Mouse (Mus musculus) adrenal gland, postnatal 36 days (tissue): ENCODE data around the gene Ttll6. TPM values are rescaled to one million over a fixed set of nuclear protein-coding genes. Genes with fewer than 3 reads are reported as not detected.

ENCODE experiments used
- DNase-seq, 2 experiments: peaks; one replicate each; pipeline ENCODE4 v3.0.0; 2021; ENCODE audit warnings: mixed read lengths in 1 of 2
- total RNA-seq, 2 experiments: library from RNA; stranded (reverse); gene quantifications; 2 replicates each; pipeline ENCODE4 v1.2.3; 2021

The Ttll6 gene
- total RNA-seq, 2 experiments from 2014 or later = not detected

GRCm38 (mm10) chr11:96168125-96168524, 34.5 kb downstream of the Ttll6 start:
- no peak for DNase-seq

- no peak for DNase-seq
These were observed 35.4 kb downstream of the Ttll6 start for GRCm38 (mm10) chr11:96169016-96169415.

GRCm38 (mm10) chr11:96170711-96171379, 37.3 kb downstream of the Ttll6 start:
- no peak for DNase-seq

- no peak for DNase-seq
These were observed 38.0 kb downstream of the Ttll6 start for GRCm38 (mm10) chr11:96171601-96172000.

- DNase-seq = no peak
These were observed 39.1 kb downstream of the Ttll6 start for GRCm38 (mm10) chr11:96172511-96173287.

- no peak for DNase-seq
These were observed 39.8 kb downstream of the Ttll6 start for GRCm38 (mm10) chr11:96173288-96173840.

- no peak for DNase-seq
These were observed 41.3 kb downstream of the Ttll6 start for GRCm38 (mm10) chr11:96174881-96175280.

- DNase-seq = no peak
These were observed 41.9 kb downstream of the Ttll6 start for GRCm38 (mm10) chr11:96175511-96175910.

GRCm38 (mm10) chr11:96175951-96176530, 42.5 kb downstream of the Ttll6 start:
- DNase-seq = no peak

GRCm38 (mm10) chr11:96176841-96177240, 43.3 kb downstream of the Ttll6 start:
- no peak for DNase-seq

GRCm38 (mm10) chr11:96177546-96178174, 44.1 kb downstream of the Ttll6 start:
- DNase-seq = no peak

GRCm38 (mm10) chr11:96178356-96178755, 44.8 kb downstream of the Ttll6 start:
- DNase-seq = no peak

- DNase-seq = no peak
These were observed 45.4 kb downstream of the Ttll6 start for GRCm38 (mm10) chr11:96178911-96179503.

- DNase-seq = no peak
These were observed 47.5 kb downstream of the Ttll6 start for GRCm38 (mm10) chr11:96181061-96181460.

GRCm38 (mm10) chr11:96184233-96184632, 50.6 kb downstream of the Ttll6 start:
- DNase-seq = no peak

- DNase-seq = no peak
These were observed 53.7 kb downstream of the Ttll6 start for GRCm38 (mm10) chr11:96187321-96187720.

GRCm38 (mm10) chr11:96189810-96190522, 56.4 kb downstream of the Ttll6 start:
- no peak for DNase-seq

GRCm38 (mm10) chr11:96191132-96191531, 57.5 kb downstream of the Ttll6 start:
- no peak for DNase-seq

- DNase-seq = peak; percentile 39 to 63
These were observed 60.2 kb downstream of the Ttll6 start, which contains the start of gene Hoxb13 for GRCm38 (mm10) chr11:96193521-96194400. Gene Hoxb13, plus strand, starts transcription at chr11:96194316.

GRCm38 (mm10) chr11:96194401-96194710, 60.8 kb downstream of the Ttll6 start:
- no peak for DNase-seq
